ENCODE assay signal across 8 mouse cellular contexts in the genomic region with DNA sequence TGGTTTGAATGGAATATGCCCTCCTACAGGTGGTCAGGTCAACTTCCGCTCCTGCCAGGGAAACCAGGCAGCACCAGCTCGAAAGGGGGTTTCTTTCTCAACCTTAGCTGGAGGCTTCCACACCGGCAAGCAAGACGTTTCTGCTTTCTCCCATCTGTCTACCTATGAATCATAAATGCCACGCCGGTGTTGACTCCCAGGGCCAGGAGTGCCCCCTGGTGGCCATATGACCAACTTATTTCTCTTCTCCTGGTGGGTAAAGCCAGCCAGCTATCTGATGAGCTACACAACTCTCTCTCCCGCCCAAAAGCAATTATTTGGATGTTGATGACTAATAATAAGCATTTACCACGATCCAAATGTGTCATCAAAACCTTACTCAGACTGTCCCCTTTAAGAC. TPM values are rescaled to one million over a fixed set of nuclear protein-coding genes. Genes with fewer than 3 reads are reported as not detected.
DNase-seq lines count a peak whose midpoint lies in the region; ATAC-seq lines count a peak whose summit lies in the region.

No protein-coding gene starts in this region.

- H3K9ac ChIP-seq in forebrain, embryonic 11.5 days (ENCODE audit: low read length), result no peak overlapping the region
- no peak overlapping the region for H3K9ac ChIP-seq in forebrain, embryonic 12.5 days

- peak; percentile 83 for DNase-seq in forebrain, embryonic 11.5 days (ENCODE audit: low spot score)
- peak; percentile 84 for DNase-seq in c-Kit-positive CD71-negative TER-119-negative erythroid progenitor cells, embryonic 14.5 days (ENCODE audit: low read depth)
- peak; percentile 82 for DNase-seq in forelimb bud, embryonic 11.5 days (ENCODE audit: low read depth, low spot score)
- DNase-seq in hindlimb bud, embryonic 11.5 days (ENCODE audit: extremely low spot score, low read depth, low spot score), result peak; percentile 31
- peak; percentile 48 for DNase-seq in left cerebral cortex, adult 11 months (ENCODE audit: low spot score)
- peak; percentile 84 for DNase-seq in mesoderm, embryonic 11.5 days (ENCODE audit: low read depth, low spot score)
- DNase-seq in spleen, adult 18-20 months, result peak; percentile 26 to 76

- no peaks in the 10 kb centered on the region for H3K4me1 ChIP-seq in forebrain, embryonic 11.5 days (replicated peaks; ENCODE audit: control insufficient read depth, insufficient read depth, low read length)
- peaks cover 6% of the 10 kb centered on the region; the same call in 1 of the 2 replicates for H3K4me1 ChIP-seq in forebrain, embryonic 12.5 days

- no peaks in the 10 kb centered on the region for H3K27me3 ChIP-seq in forebrain, embryonic 11.5 days (ENCODE audit: control insufficient read depth, insufficient read depth, low read length)
- H3K27me3 ChIP-seq in forebrain, embryonic 12.5 days, result no peaks in the 10 kb centered on the region

- H3K4me2 ChIP-seq in forebrain, embryonic 11.5 days (ENCODE audit: low read depth, low read length, severe bottlenecking), result no peak overlapping the region
- no peak overlapping the region for H3K4me2 ChIP-seq in forebrain, embryonic 12.5 days

- H3K36me3 ChIP-seq in forebrain, embryonic 11.5 days (ENCODE audit: control insufficient read depth, insufficient read depth, low read length), result no peaks in the 10 kb centered on the region
- no peaks in the 10 kb centered on the region for H3K36me3 ChIP-seq in forebrain, embryonic 12.5 days (replicated peaks)

- ATAC-seq in forebrain, embryonic 11.5 days (replicated peaks; ENCODE audit: low FRiP score), result no peak
- no peak for ATAC-seq in forebrain, embryonic 12.5 days (ENCODE audit: low FRiP score)

- H3K4me3 ChIP-seq in forebrain, embryonic 11.5 days (ENCODE audit: low read depth, low read length), result no peak overlapping the region
- H3K4me3 ChIP-seq in forebrain, embryonic 12.5 days (replicated peaks), result no peak overlapping the region

- no peaks in the 10 kb centered on the region for H3K9me3 ChIP-seq in forebrain, embryonic 11.5 days (ENCODE audit: control insufficient read depth, low read length)
- no peaks in the 10 kb centered on the region for H3K9me3 ChIP-seq in forebrain, embryonic 12.5 days

- no peak overlapping the region for H3K27ac ChIP-seq in forebrain, embryonic 11.5 days (ENCODE audit: low read depth, low read length)
- H3K27ac ChIP-seq in forebrain, embryonic 12.5 days, result no peak overlapping the region

- 36% methylated on average over 8 of the region's 8 CpGs for WGBS in forebrain, embryonic 11.5 days
- 40% methylated on average over 8 of the region's 8 CpGs for WGBS in forebrain, embryonic 12.5 days

RNA-seq across cellular contexts. Expression of a gene that starts 11.4 kb away (rescaled TPM):
- polyA plus RNA-seq in forebrain, embryonic 11.5 days (2014; fragmentation: Nextera tagmentation; extraction: Ambion mirVana), result not detected in 2 replicates
- not detected in 2 replicates for polyA plus RNA-seq in forebrain, embryonic 12.5 days (2016; fragmentation: Nextera tagmentation; extraction: Ambion mirVana)

RNA-seq across cellular contexts. Expression of a gene that starts 29.8 kb away (rescaled TPM):
- polyA plus RNA-seq in forebrain, embryonic 11.5 days (2014; fragmentation: Nextera tagmentation; extraction: Ambion mirVana), result 294 and 318 TPM in 2 replicates
- polyA plus RNA-seq in forebrain, embryonic 12.5 days (2016; fragmentation: Nextera tagmentation; extraction: Ambion mirVana), result 263 and 274 TPM in 2 replicates

RNA-seq across cellular contexts. Expression of a gene that starts 47.7 kb away (rescaled TPM):
- polyA plus RNA-seq in forebrain, embryonic 11.5 days (2014; fragmentation: Nextera tagmentation; extraction: Ambion mirVana), result 0.09 and 0.15 TPM in 2 replicates
- polyA plus RNA-seq in forebrain, embryonic 12.5 days (2016; fragmentation: Nextera tagmentation; extraction: Ambion mirVana), result 0.09 TPM in 1 of 2 replicates, not detected in the other

Comparison
In these comparisons a context has a peak if more than half of its experiments do, and no peak if none do; other contexts are left out.
1. DNase-seq: peak in every context shown above with its lines; median percentile 84 in c-Kit-positive CD71-negative TER-119-negative erythroid progenitor cells, embryonic 14.5 days; 84 in mesoderm, embryonic 11.5 days; 83 in forebrain, embryonic 11.5 days; 82 in forelimb bud, embryonic 11.5 days; 51 in spleen, adult 18-20 months; 48 in left cerebral cortex, adult 11 months; 31 in hindlimb bud, embryonic 11.5 days.